Mouse (Mus musculus) limb, embryonic 14.5 days (tissue): Measurements from ENCODE around the gene Xrcc1. TPM values are rescaled to one million over a fixed set of nuclear protein-coding genes. Genes with fewer than 3 reads are reported as not detected.

Experiments
- ATAC-seq: fragments of 200-750 bp; cut with Nextera tagmentation; 2 replicates; pipeline ENCODE4 v1.8.0; 2017; ENCODE audit warnings: low read depth, moderate number of reproducible peaks, moderate TSS enrichment; ENCODE audit not compliant: low FRiP score
- DNase-seq: peaks from one replicate; pipeline ENCODE4 v3.0.0-alpha.2; 2015; ENCODE audit warnings: low spot score
- H3K27ac ChIP-seq: fragments of 300-500 bp; sonication (generic); replicated peaks from 2 replicates; pipeline ENCODE4 v1.5.1; 2014; ENCODE audit warnings: low read depth, mild to moderate bottlenecking, low read length, moderate library complexity, mixed read lengths
- H3K27me3 ChIP-seq: fragments of 300-500 bp; sonication (generic); 2 replicates; pipeline ENCODE4 v1.6.1; 2014; ENCODE audit warnings: low read length, mixed read lengths; ENCODE audit not compliant: control insufficient read depth, insufficient read depth
- H3K36me3 ChIP-seq: fragments of 300-500 bp; sonication (generic); 2 replicates; pipeline ENCODE4 v1.6.1; 2014; ENCODE audit warnings: mild to moderate bottlenecking, low read length, moderate library complexity, mixed read lengths; ENCODE audit not compliant: control insufficient read depth, insufficient read depth
- H3K4me1 ChIP-seq: fragments of 300-500 bp; sonication (generic); 2 replicates; pipeline ENCODE4 v1.6.1; 2014; ENCODE audit warnings: antibody characterized with exemption, low read length, mixed read lengths; ENCODE audit not compliant: control insufficient read depth, insufficient read depth
- H3K4me2 ChIP-seq: fragments of 300-500 bp; sonication (generic); replicated peaks from 2 replicates; pipeline ENCODE4 v1.6.1; 2014; ENCODE audit warnings: low read depth, mild to moderate bottlenecking, low read length, moderate library complexity; ENCODE audit not compliant: severe bottlenecking
- H3K4me3 ChIP-seq: fragments of 300-500 bp; sonication (generic); replicated peaks from 2 replicates; pipeline ENCODE4 v1.5.1; 2014; ENCODE audit warnings: low read length
- H3K9ac ChIP-seq: fragments of 300-500 bp; sonication (generic); 2 replicates; pipeline ENCODE4 v1.6.1; 2014; ENCODE audit warnings: mild to moderate bottlenecking, low read depth, low read length, moderate library complexity; ENCODE audit not compliant: severe bottlenecking
- H3K9me3 ChIP-seq: fragments of 300-500 bp; sonication (generic); 2 replicates; pipeline ENCODE4 v1.6.1; 2016; ENCODE audit warnings: low read length; ENCODE audit not compliant: control insufficient read depth
- POLR2A ChIP-seq: fragments of 200-500 bp; IDR thresholded peaks from 2 replicates; pipeline ENCODE4 v1.8.0; 2012; ENCODE audit warnings: inconsistent platforms, mild to moderate bottlenecking, moderate library complexity, borderline replicate concordance; ENCODE audit not compliant: insufficient read depth, insufficient read length; ENCODE audit errors: extremely low read depth
- WGBS: fragments of 180-500 bp; shearing (Covaris S2); extraction: QIAGEN DNeasy Blood & Tissue Kit; methylation state at CpG from one replicate; pipeline ENCODE4 v1.1.7; 2014; 5-methylcytosine and 5-hydroxymethylcytosine counted together
- polyA plus RNA-seq, 2 experiments: library from polyadenylated mRNA; depleted of rRNA in 1 of 2; stranded (reverse) in 1 of 2; unstranded in 1 of 2; fragments of >200 nt; fragmentation: Nextera tagmentation in 1 of 2; extraction: Ambion mirVana in 1 of 2; gene quantifications; 2 replicates each; pipeline versions ENCODE4 v1.2.1 to v1.2.3; 2012 to 2014

Xrcc1 gene
- polyA plus RNA-seq, 2 experiments = 103 to 133 TPM

- H3K9me3 ChIP-seq = no peaks in the 10 kb centered on the region
- peaks cover 14% of the 10 kb centered on the region for H3K36me3 ChIP-seq
- DNase-seq (no peak), ATAC-seq (no peak)
- TF ChIP-seq POLR2A = no peak
- peaks cover 8% of the 10 kb centered on the region; the same call in 1 of the 2 replicates for H3K4me1 ChIP-seq
- WGBS = 82% methylated on average over 2 of the region's 2 CpGs
- H3K9ac ChIP-seq = no peak overlapping the region
- no peak overlapping the region for H3K27ac ChIP-seq
- H3K4me3 ChIP-seq = no peak overlapping the region
- no peaks in the 10 kb centered on the region for H3K27me3 ChIP-seq
- no peak overlapping the region for H3K4me2 ChIP-seq
These were observed 1.6 kb upstream of the Xrcc1 start for GRCm38 (mm10) chr7:24544506-24544905.

- peaks cover 8% of the 10 kb centered on the region; the same call in 1 of the 2 replicates for H3K4me1 ChIP-seq
- ATAC-seq (peak; percentile 98), DNase-seq (peak; percentile 99)
- H3K27me3 ChIP-seq = no peaks in the 10 kb centered on the region
- peak overlapping the region; percentile 65 for H3K4me2 ChIP-seq
- 0 out of 2 replicates have a peak, but pooled peaks have one; percentile 76 for TF ChIP-seq POLR2A
- peak overlapping the region; percentile 74 for H3K9ac ChIP-seq
- WGBS = under 1% methylated on average over 54 of the region's 57 CpGs
- peak overlapping the region; percentile 58; the same call in 1 of the 2 replicates for H3K27ac ChIP-seq
- peaks cover 33% of the 10 kb centered on the region for H3K36me3 ChIP-seq
- H3K4me3 ChIP-seq = peak overlapping the region; percentile 80
- no peaks in the 10 kb centered on the region for H3K9me3 ChIP-seq
These were observed 723 bp downstream of the Xrcc1 start for GRCm38 (mm10) chr7:24546634-24547389.

- TF ChIP-seq POLR2A = no peak
- WGBS = 31% methylated on average over 13 of the region's 13 CpGs
- Histone ChIP-seq H3K4me1 (peaks cover 8% of the 10 kb centered on the region; the same call in 1 of the 2 replicates), H3K27ac (peak overlapping the region; percentile 58; the same call in 1 of the 2 replicates), H3K4me3 (peak overlapping the region; percentile 80), H3K9ac (peak overlapping the region; percentile 74), H3K36me3 (peaks cover 41% of the 10 kb centered on the region), H3K9me3 (no peaks in the 10 kb centered on the region), H3K27me3 (no peaks in the 10 kb centered on the region), H3K4me2 (peak overlapping the region; percentile 65)
- ATAC-seq = no peak
- DNase-seq = no peak
These were observed 1.5 kb downstream of the Xrcc1 start for GRCm38 (mm10) chr7:24547534-24548036.

- Histone ChIP-seq H3K9ac (no peak overlapping the region), H3K9me3 (no peaks in the 10 kb centered on the region), H3K4me2 (no peak overlapping the region), H3K27me3 (no peaks in the 10 kb centered on the region), H3K4me3 (no peak overlapping the region), H3K4me1 (peaks cover 4% of the 10 kb centered on the region; the same call in 1 of the 2 replicates), H3K27ac (no peak overlapping the region), H3K36me3 (peaks cover 65% of the 10 kb centered on the region)
- TF ChIP-seq POLR2A = no peak
- DNase-seq = no peak
- ATAC-seq = no peak
- WGBS = 92% methylated on average over 12 of the region's 12 CpGs
These were observed 6.1 kb downstream of the Xrcc1 start for GRCm38 (mm10) chr7:24551985-24552759.

- WGBS = 92% methylated on average over 10 of the region's 10 CpGs
- Histone ChIP-seq H3K4me1 (no peaks in the 10 kb centered on the region), H3K9me3 (no peaks in the 10 kb centered on the region), H3K27me3 (no peaks in the 10 kb centered on the region), H3K27ac (no peak overlapping the region), H3K4me2 (no peak overlapping the region), H3K4me3 (no peak overlapping the region), H3K36me3 (peaks cover 61% of the 10 kb centered on the region), H3K9ac (no peak overlapping the region)
- TF ChIP-seq POLR2A = no peak
- ATAC-seq (no peak), DNase-seq (no peak)
These were observed 9.7 kb downstream of the Xrcc1 start for GRCm38 (mm10) chr7:24555786-24556185.
